Mouse (Mus musculus) brain, embryonic 14.5 days (tissue): ENCODE results near the gene Aqp3.

Experiments
- CTCF ChIP-seq: fragments of 200-500 bp; IDR thresholded peaks from 2 replicates; pipeline ENCODE4 v1.5.1; 2012; ENCODE audit warnings: inconsistent platforms, mild to moderate bottlenecking, moderate library complexity, borderline replicate concordance; ENCODE audit not compliant: insufficient read depth, insufficient read length; ENCODE audit errors: extremely low read depth
- POLR2A ChIP-seq: fragments of 200-500 bp; IDR thresholded peaks from 2 replicates; pipeline ENCODE4 v1.6.1; 2012; ENCODE audit warnings: mild to moderate bottlenecking, inconsistent platforms, borderline replicate concordance; ENCODE audit not compliant: poor library complexity, insufficient read depth, insufficient read length, severe bottlenecking; ENCODE audit errors: extremely low read depth

- no peak for TF ChIP-seq CTCF
- TF ChIP-seq POLR2A, result no peak
Observed at GRCm38 (mm10) chr4:41114358-41115070, 16.5 kb upstream of the Aqp3 start.
